Mouse (Mus musculus): ENCODE measurements around the gene Ugt1a6b.
"Not testable (repeated sequence)": the region's sequence is repeated elsewhere in the genome, so short reads cannot be mapped to it uniquely, and the experiment has no call there.

DNA sequence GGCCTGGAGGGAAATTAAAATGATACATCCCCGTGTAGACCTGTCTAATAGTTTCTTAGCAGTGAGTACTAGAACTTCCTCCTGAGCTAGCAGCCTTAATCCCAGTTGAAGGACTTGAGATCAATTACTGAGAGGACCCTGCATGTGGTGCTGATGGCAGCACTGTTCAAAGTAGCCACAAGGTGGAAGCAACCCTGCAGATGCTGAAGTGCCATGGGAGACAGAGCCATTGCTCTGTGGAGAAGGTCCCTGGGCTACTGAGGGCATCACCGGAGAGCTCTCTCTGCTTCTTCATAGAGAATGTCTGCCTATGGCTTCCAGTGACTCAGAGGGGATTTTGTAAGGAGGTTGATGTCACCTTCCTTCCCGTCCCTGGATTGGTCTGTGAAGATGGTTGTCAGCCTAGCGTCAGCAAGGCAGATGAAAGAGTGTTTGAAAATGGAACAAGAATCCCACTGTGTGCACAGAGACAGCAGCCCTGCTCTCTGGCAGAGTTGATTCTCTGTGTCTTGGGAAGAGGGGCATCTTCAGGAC lies 22.8 kb downstream of the Ugt1a6b start:
- not testable (repeated sequence) for TF ChIP-seq CTCF, POLR2A (IDR thresholded peaks at IDR 0.05; ENCODE audit: insufficient read depth, low read depth, low read length)

Data from olfactory bulb, adult 2 months (tissue).